In the genomic region with DNA sequence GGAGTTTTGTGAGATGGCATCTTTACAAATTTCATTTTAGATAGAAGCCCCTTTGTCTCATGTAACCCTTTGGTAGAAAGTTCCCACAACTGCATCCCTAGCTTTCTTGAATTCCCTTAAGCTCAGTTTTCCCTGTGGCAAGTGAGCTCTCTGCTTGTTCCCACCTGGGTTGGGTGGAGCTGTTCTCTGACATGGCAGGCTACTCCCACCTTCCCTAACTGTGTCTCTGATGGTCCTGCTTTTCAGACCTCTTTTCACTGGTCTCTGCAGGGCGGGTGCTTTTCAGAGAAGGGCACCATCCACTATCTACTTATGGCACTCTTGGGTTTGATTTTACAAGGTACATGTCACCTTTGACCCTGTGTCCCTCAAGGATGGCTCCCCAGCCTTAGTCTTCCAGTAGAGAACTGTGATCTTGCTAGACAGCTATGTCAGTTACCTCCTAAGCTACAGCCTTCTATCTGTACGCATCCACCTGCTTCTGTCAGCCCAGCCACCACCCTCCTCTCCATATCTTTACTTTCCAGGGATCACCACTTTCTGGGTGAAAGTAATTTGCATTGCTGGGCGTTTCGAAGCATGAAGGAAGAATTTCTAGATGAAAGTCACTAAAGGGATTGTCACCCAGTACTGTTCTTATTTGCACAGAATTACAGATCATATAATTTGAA, we compare ENCODE assay signal across 29 mouse cellular contexts.
DNase-seq lines count a peak whose midpoint lies in the region; ATAC-seq and TF ChIP-seq lines count a peak whose summit lies in the region.
"Had no signal": no experiment of that assay in that cellular context is flagged by ENCODE, and none has a peak within 500 bp of the region (broad histone marks: within the 10 kb centered on the region; RNA-seq: fewer than 3 reads in every experiment).

No protein-coding gene starts in this region.

- ATAC-seq in erythroblast, adult 5-6 weeks (replicated peaks; ENCODE audit: low FRiP score, poor library complexity, severe bottlenecking): peak; percentile 79
- ATAC-seq in liver, embryonic 13.5 days (ENCODE audit: low read depth): peak; percentile 98
- peak; percentile 97 for ATAC-seq in megakaryocyte progenitor cell, adult 5-6 weeks (replicated peaks; ENCODE audit: poor library complexity)
- ATAC-seq in hindbrain, embryonic 14.5 days (ENCODE audit: low FRiP score): no peak
- ATAC-seq: forebrain, postnatal 0 days; intestine, embryonic 16.5 days; midbrain, embryonic 13.5 days had no signal

- peak overlapping the region; percentile 15; the same call in 1 of the 2 replicates for H3K4me2 ChIP-seq in liver, embryonic 13.5 days
- no peak overlapping the region for H3K4me2 ChIP-seq in hindbrain, embryonic 14.5 days (replicated peaks)
- H3K4me2 ChIP-seq: embryonic facial prominence, embryonic 13.5 days; forebrain, embryonic 12.5 days; heart, embryonic 11.5 days; hindbrain, embryonic 12.5 days; limb, embryonic 15.5 days; lung, embryonic 15.5 days; midbrain, embryonic 13.5 days; stomach, embryonic 15.5 days had no signal

- no peak for TF ChIP-seq POLR2A in MEL (IDR thresholded peaks at IDR 0.05; ENCODE audit: control insufficient read depth in 1 of 2, insufficient read depth in 1 of 2, low read depth in 1 of 2, low read length in 2 of 2, poor library complexity in 1 of 2)

- TF ChIP-seq RAD21 in MEL (IDR thresholded peaks at IDR 0.05; ENCODE audit: low read depth, low read length): no peak

- H3K36me3 ChIP-seq in MEL (ENCODE audit: control insufficient read depth in 1 of 2, insufficient read depth in 2 of 2, low read length in 2 of 2): no peaks in the 10 kb centered on the region; a peak in 1 of 4 replicates
- no peaks in the 10 kb centered on the region for H3K36me3 ChIP-seq in liver, embryonic 13.5 days
- no peaks in the 10 kb centered on the region for H3K36me3 ChIP-seq in hindbrain, embryonic 14.5 days (replicated peaks; ENCODE audit: control insufficient read depth, insufficient read depth)
- H3K36me3 ChIP-seq: embryonic facial prominence, embryonic 13.5 days; forebrain, embryonic 12.5 days; hindbrain, embryonic 12.5 days; limb, embryonic 10.5 days; limb, embryonic 15.5 days; lung, embryonic 15.5 days; midbrain, embryonic 13.5 days; stomach, embryonic 15.5 days had no signal

- no peaks in the 10 kb centered on the region for H3K79me2 ChIP-seq in MEL (ENCODE audit: control insufficient read depth, insufficient read depth, low read length, poor library complexity)

- peaks cover 3 to 10% of the 10 kb centered on the region in 2 experiments; a peak in 3 of 4 replicates for H3K4me1 ChIP-seq in MEL (ENCODE audit: control insufficient read depth in 1 of 2, insufficient read depth in 2 of 2, low read length in 2 of 2)
- H3K4me1 ChIP-seq in liver, embryonic 13.5 days (replicated peaks): peaks cover 25% of the 10 kb centered on the region
- H3K4me1 ChIP-seq in hindbrain, embryonic 14.5 days (replicated peaks; ENCODE audit: control insufficient read depth, insufficient read depth, low read length): no peaks in the 10 kb centered on the region
- H3K4me1 ChIP-seq: forebrain, embryonic 12.5 days; hindbrain, embryonic 12.5 days; stomach, embryonic 15.5 days had no signal

- TF ChIP-seq EP300 in MEL (IDR thresholded peaks at IDR 0.05; ENCODE audit: low read depth in 1 of 2, low read length in 2 of 2): peak; percentile 28 to 76; a peak in 3 of 4 replicates

- no peak overlapping the region for H3K9ac ChIP-seq in MEL (ENCODE audit: control insufficient read depth, low read depth, low read length, poor library complexity, severe bottlenecking)
- no peak overlapping the region for H3K9ac ChIP-seq in liver, embryonic 13.5 days
- H3K9ac ChIP-seq in hindbrain, embryonic 14.5 days: no peak overlapping the region
- H3K9ac ChIP-seq: embryonic facial prominence, embryonic 13.5 days; forebrain, embryonic 12.5 days; forebrain, postnatal 0 days; hindbrain, embryonic 12.5 days; limb, embryonic 15.5 days; lung, embryonic 15.5 days; midbrain, embryonic 13.5 days; stomach, embryonic 15.5 days had no signal

- no peak overlapping the region for H3K4me3 ChIP-seq in MEL (ENCODE audit: control insufficient read depth in 1 of 2, insufficient read depth in 1 of 2, low read depth in 2 of 2, low read length in 2 of 2)
- no peak overlapping the region for H3K4me3 ChIP-seq in liver, embryonic 13.5 days (replicated peaks)
- no peak overlapping the region for H3K4me3 ChIP-seq in hindbrain, embryonic 14.5 days (replicated peaks; ENCODE audit: low read length)
- H3K4me3 ChIP-seq in gastrocnemius, adult 2 months: no peak overlapping the region
- H3K4me3 ChIP-seq: embryonic facial prominence, embryonic 13.5 days; erythroblast, embryonic 14.5 days; forebrain, embryonic 12.5 days; hindbrain, embryonic 12.5 days; limb, embryonic 10.5 days; limb, embryonic 15.5 days; lung, embryonic 15.5 days; midbrain, embryonic 13.5 days; stomach, embryonic 15.5 days had no signal

- no peaks in the 10 kb centered on the region for H3K27me3 ChIP-seq in MEL (ENCODE audit: control insufficient read depth in 1 of 2, insufficient read depth in 2 of 2, low read length in 2 of 2)
- H3K27me3 ChIP-seq in liver, embryonic 13.5 days: no peaks in the 10 kb centered on the region
- no peaks in the 10 kb centered on the region for H3K27me3 ChIP-seq in hindbrain, embryonic 14.5 days (ENCODE audit: control insufficient read depth, insufficient read depth, low read length)
- H3K27me3 ChIP-seq: CH12.LX; embryonic facial prominence, embryonic 13.5 days; forebrain, embryonic 12.5 days; hindbrain, embryonic 12.5 days; limb, embryonic 15.5 days; lung, embryonic 15.5 days; midbrain, embryonic 13.5 days; stomach, embryonic 15.5 days had no signal

- WGBS in liver, embryonic 13.5 days (ENCODE audit: insufficient replicate concordance): 34% methylated on average over 4 of the region's 4 CpGs
- 90% methylated on average over 4 of the region's 4 CpGs for WGBS in hindbrain, embryonic 14.5 days

- intact Hi-C loops in left cerebral cortex, postnatal 36 days (cut with DNase I): no loop called here
- intact Hi-C loops in gastrocnemius, adult 2 months (cut with DNase I): no loop called here

- DNase-seq in MEL (ENCODE audit: low read depth, low spot score): peak; percentile 35
- DNase-seq in liver, embryonic 13.5 days: peak; percentile 38
- DNase-seq in hindbrain, embryonic 14.5 days (ENCODE audit: low spot score): no peak
- no peak for DNase-seq in left cerebral cortex, postnatal 36 days (ENCODE audit: low spot score in 2 of 2)
- no peak for DNase-seq in gastrocnemius, adult 2 months
- DNase-seq: adrenal gland, postnatal 10 days; cerebellum, adult 8-10 months; forebrain, postnatal 0 days; gastrocnemius, postnatal 36 days; heart, adult 18-20 months; heart, postnatal 36 days; kidney, adult 8-10 months; layer of hippocampus, postnatal 36 days; right cerebral cortex, postnatal 25 days had no signal

- no peak for TF ChIP-seq CTCF in MEL (IDR thresholded peaks at IDR 0.05 in 2 of 3, conservative IDR thresholded peaks at IDR 0.05 in 1 of 3; ENCODE audit: control insufficient read depth in 1 of 3, insufficient read depth in 1 of 3, low read depth in 2 of 3, low read length in 3 of 3, poor library complexity in 1 of 3, severe bottlenecking in 1 of 3)
- TF ChIP-seq CTCF in gastrocnemius, adult 2 months (IDR thresholded peaks at IDR 0.05): no peak

- H3K27ac ChIP-seq in MEL (ENCODE audit: control insufficient read depth, low read depth, low read length): no peak overlapping the region
- H3K27ac ChIP-seq in liver, embryonic 13.5 days: peak overlapping the region; percentile 54
- no peak overlapping the region for H3K27ac ChIP-seq in hindbrain, embryonic 14.5 days
- no peak overlapping the region for H3K27ac ChIP-seq in gastrocnemius, adult 2 months
- H3K27ac ChIP-seq: embryonic facial prominence, embryonic 13.5 days; forebrain, embryonic 12.5 days; hindbrain, embryonic 12.5 days; kidney, postnatal 0 days; limb, embryonic 10.5 days; limb, embryonic 15.5 days; lung, embryonic 15.5 days; midbrain, embryonic 13.5 days; stomach, embryonic 15.5 days had no signal

- H3K9me3 ChIP-seq in MEL (replicated peaks; ENCODE audit: insufficient read depth, low read length): no peaks in the 10 kb centered on the region
- no peaks in the 10 kb centered on the region for H3K9me3 ChIP-seq in liver, embryonic 13.5 days (replicated peaks)
- H3K9me3 ChIP-seq in hindbrain, embryonic 14.5 days (ENCODE audit: control insufficient read depth, low read length): no peaks in the 10 kb centered on the region
- H3K9me3 ChIP-seq: embryonic facial prominence, embryonic 13.5 days; forebrain, embryonic 12.5 days; hindbrain, embryonic 12.5 days; limb, embryonic 10.5 days; limb, embryonic 15.5 days; lung, embryonic 15.5 days; midbrain, embryonic 13.5 days; stomach, embryonic 15.5 days had no signal

TF ChIP-seq in MEL, 35 proteins besides CTCF, POLR2A, EP300 and RAD21:
- peak; percentile 55; the same call in 1 of the 2 replicates for TF ChIP-seq TCF12 (IDR thresholded peaks at IDR 0.05; ENCODE audit: low read depth, low read length)
- TF ChIP-seq HCFC1 (IDR thresholded peaks at IDR 0.05; ENCODE audit: low read depth, low read length): no peak
- no peak for TF ChIP-seq ZNF384 (IDR thresholded peaks at IDR 0.05; ENCODE audit: low read depth, low read length)
- no peak for TF ChIP-seq E2F4 (IDR thresholded peaks at IDR 0.05; ENCODE audit: borderline replicate concordance, low read depth, low read length)

Comparison
In these comparisons a context has a peak if more than half of its experiments do, and no peak if none do; other contexts are left out.
1. DNase-seq: peak in MEL (single experiment) and liver, embryonic 13.5 days (single experiment); none in hindbrain, embryonic 14.5 days (single experiment), left cerebral cortex, postnatal 36 days (0 of 2) and gastrocnemius, adult 2 months (single experiment).